Mouse (Mus musculus) spleen, adult 2 months (tissue): ENCODE measurements around the gene Serinc2. TPM values are rescaled to one million over a fixed set of nuclear protein-coding genes. Genes with fewer than 3 reads are reported as not detected.

Experiments
- DNase-seq, 2 experiments: peaks; one replicate each; pipeline versions ENCODE4 v3.0.0 to v3.0.0-alpha.2; 2012 to 2021; ENCODE audit warnings: low spot score in 2 of 2, low read depth in 1 of 2
- H3K27ac ChIP-seq: fragments of 200-500 bp; 2 replicates; pipeline ENCODE4 v1.5.1; 2012; ENCODE audit warnings: low read length, inconsistent platforms; ENCODE audit not compliant: insufficient read depth
- H3K27me3 ChIP-seq: fragments of 200-500 bp; 2 replicates; pipeline ENCODE4 v1.6.1; 2012; ENCODE audit warnings: mild to moderate bottlenecking, moderate library complexity, low read length, inconsistent platforms; ENCODE audit not compliant: control insufficient read depth, insufficient read depth
- H3K36me3 ChIP-seq: fragments of 200-500 bp; 2 replicates; pipeline ENCODE4 v1.6.1; 2012; ENCODE audit warnings: mild to moderate bottlenecking, low read length, inconsistent platforms; ENCODE audit not compliant: control insufficient read depth, insufficient read depth
- H3K4me1 ChIP-seq: fragments of 200-500 bp; 2 replicates; pipeline ENCODE4 v1.6.1; 2011; ENCODE audit warnings: inconsistent platforms; ENCODE audit not compliant: control insufficient read depth, insufficient read depth, insufficient read length
- H3K4me3 ChIP-seq: fragments of 200-500 bp; 2 replicates; pipeline ENCODE4 v1.5.1; 2011; ENCODE audit warnings: mild to moderate bottlenecking, inconsistent platforms; ENCODE audit not compliant: insufficient read depth, insufficient read length; ENCODE audit errors: extremely low read depth
- CTCF ChIP-seq: fragments of 200-500 bp; IDR thresholded peaks from 2 replicates; pipeline ENCODE4 v1.5.1; 2011; ENCODE audit warnings: mild to moderate bottlenecking, inconsistent platforms; ENCODE audit not compliant: insufficient read depth, insufficient read length, insufficient replicate concordance; ENCODE audit errors: extremely low read depth
- POLR2A ChIP-seq: fragments of 200-500 bp; IDR thresholded peaks from 2 replicates; pipeline ENCODE4 v1.6.1; 2011; ENCODE audit warnings: low read depth, low read length, inconsistent platforms
- WGBS: fragments of 180-500 bp; shearing (Covaris S2); methylation state at CpG from one replicate; pipeline ENCODE4 v1.1.7; 2018; 5-methylcytosine and 5-hydroxymethylcytosine counted together
- polyA plus RNA-seq: library from polyadenylated mRNA; depleted of rRNA; stranded (reverse); fragments of >200 nt; gene quantifications from 2 replicates; pipeline ENCODE4 v1.2.3, GENCODE M21; 2012; rRNA removed

The Serinc2 gene
- 0.85 and 1.5 TPM in 2 replicates for polyA plus RNA-seq

- DNase-seq, result no peak
- TF ChIP-seq CTCF, result no peak
- TF ChIP-seq POLR2A, result no peak
- Histone ChIP-seq H3K36me3 (no peaks in the 10 kb centered on the region), H3K27me3 (peaks cover 9% of the 10 kb centered on the region; the same call in 1 of the 2 replicates), H3K4me1 (no peaks in the 10 kb centered on the region), H3K4me3 (no peak within 1 kb of the TSS), H3K27ac (no peak within 1 kb of the TSS)
- WGBS, result 76% methylated on average over 2 of the region's 2 CpGs
Measured at GRCm38 (mm10) chr4:130279105-130279504, at the start of gene Serinc2. Serinc2 (minus strand) TSS chr4:130279205.

GRCm38 (mm10) chr4:130327366-130327765 lies 48.4 kb upstream of the Serinc2 start:
- DNase-seq, result no peak
- peaks cover 39% of the 10 kb centered on the region for H3K36me3 ChIP-seq
- no peak overlapping the region for H3K4me3 ChIP-seq
- TF ChIP-seq CTCF, result no peak
- no peak for TF ChIP-seq POLR2A
- H3K27me3 ChIP-seq, result no peaks in the 10 kb centered on the region
- WGBS, result 93% methylated on average over 9 of the region's 9 CpGs
- no peaks in the 10 kb centered on the region for H3K4me1 ChIP-seq
- no peak overlapping the region for H3K27ac ChIP-seq

GRCm38 (mm10) chr4:130325446-130325845 lies 46.4 kb upstream of the Serinc2 start:
- WGBS, result 96% methylated on average over 2 of the region's 2 CpGs
- DNase-seq, result no peak
- no peaks in the 10 kb centered on the region for H3K4me1 ChIP-seq
- no peaks in the 10 kb centered on the region for H3K27me3 ChIP-seq
- no peak overlapping the region for H3K27ac ChIP-seq
- no peak overlapping the region for H3K4me3 ChIP-seq
- TF ChIP-seq CTCF (no peak), POLR2A (no peak)
- H3K36me3 ChIP-seq, result peaks cover 39% of the 10 kb centered on the region

GRCm38 (mm10) chr4:130323607-130324006 lies 44.6 kb upstream of the Serinc2 start:
- H3K27ac ChIP-seq, result no peak overlapping the region
- H3K36me3 ChIP-seq, result peaks cover 40% of the 10 kb centered on the region
- no peaks in the 10 kb centered on the region for H3K4me1 ChIP-seq
- no peak overlapping the region for H3K4me3 ChIP-seq
- TF ChIP-seq CTCF (no peak), POLR2A (no peak)
- 90% methylated on average over 5 of the region's 5 CpGs for WGBS
- H3K27me3 ChIP-seq, result no peaks in the 10 kb centered on the region
- DNase-seq, result no peak

GRCm38 (mm10) chr4:130323165-130323564 lies 44.2 kb upstream of the Serinc2 start:
- 65% methylated on average over 1 of the region's 1 CpGs for WGBS
- Histone ChIP-seq H3K27me3 (no peaks in the 10 kb centered on the region), H3K36me3 (peaks cover 38% of the 10 kb centered on the region), H3K4me3 (no peak overlapping the region), H3K4me1 (no peaks in the 10 kb centered on the region), H3K27ac (no peak overlapping the region)
- TF ChIP-seq CTCF, result no peak
- no peak for TF ChIP-seq POLR2A
- no peak for DNase-seq

- peaks cover 36% of the 10 kb centered on the region for H3K36me3 ChIP-seq
- H3K27ac ChIP-seq, result no peak overlapping the region
- TF ChIP-seq POLR2A (no peak), CTCF (no peak)
Measured at GRCm38 (mm10) chr4:130322567-130322966, 43.6 kb upstream of the Serinc2 start.

GRCm38 (mm10) chr4:130321640-130322039 lies 42.6 kb upstream of the Serinc2 start:
- peaks cover 29% of the 10 kb centered on the region for H3K36me3 ChIP-seq
- 82% methylated on average over 7 of the region's 7 CpGs for WGBS
- no peaks in the 10 kb centered on the region for H3K27me3 ChIP-seq
- DNase-seq, result no peak
- no peak overlapping the region for H3K4me3 ChIP-seq
- no peaks in the 10 kb centered on the region for H3K4me1 ChIP-seq
- H3K27ac ChIP-seq, result no peak overlapping the region
- no peak for TF ChIP-seq POLR2A
- no peak for TF ChIP-seq CTCF

More at GRCm38 (mm10) chr4:130322567-130322966, 43.6 kb upstream of the Serinc2 start:
- 87% methylated on average over 7 of the region's 7 CpGs for WGBS
- no peak for DNase-seq
- no peaks in the 10 kb centered on the region for H3K27me3 ChIP-seq
- H3K4me1 ChIP-seq, result no peaks in the 10 kb centered on the region
- H3K4me3 ChIP-seq, result no peak overlapping the region
